Mouse (Mus musculus): Measurements from ENCODE around the gene Tnnt3.

The Tnnt3 gene

DNA sequence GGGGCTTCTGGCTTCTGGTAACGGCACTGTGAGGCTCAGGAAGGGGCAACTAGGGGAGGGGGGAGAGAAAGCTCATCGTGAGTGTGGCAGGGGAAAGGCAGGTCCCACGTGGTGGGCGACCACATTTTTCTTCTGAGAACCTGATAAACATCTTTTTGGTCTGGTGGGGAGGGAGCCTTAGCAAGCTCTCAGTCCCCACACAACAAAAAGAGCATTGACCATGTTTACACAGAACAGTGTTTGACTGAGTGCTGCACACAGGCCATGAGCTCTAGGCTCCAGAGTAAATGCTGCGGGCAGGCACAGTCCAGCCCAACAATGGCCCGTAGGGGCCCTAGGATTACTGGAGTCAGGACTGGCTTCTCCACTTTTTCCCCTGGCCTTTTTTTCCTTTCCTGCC, 40.1 kb downstream of the Tnnt3 start:
- in situ Hi-C loops (cut with MboI): no loop called here

DNA sequence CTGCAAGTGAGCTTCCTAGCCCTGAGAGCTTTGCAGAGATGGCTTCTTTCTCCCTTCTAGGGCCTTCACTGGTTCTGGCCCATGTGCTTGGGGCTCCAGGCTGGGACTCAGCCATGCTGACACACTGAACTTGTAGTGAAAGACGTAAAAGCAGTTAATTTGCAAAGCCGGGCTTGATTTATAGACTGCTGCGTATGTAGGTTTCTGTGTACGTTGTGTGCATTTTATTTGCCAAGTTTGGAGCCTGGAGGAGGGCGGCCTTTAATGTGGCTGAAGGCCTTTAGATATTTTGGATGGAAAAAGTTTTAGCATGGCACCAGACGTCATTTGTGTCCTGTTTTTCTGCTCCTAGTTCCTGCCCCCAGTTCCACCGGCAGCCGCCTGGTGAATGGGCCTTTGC, 41.2 kb downstream of the Tnnt3 start:
- in situ Hi-C loops (cut with MboI): no loop called here

DNA sequence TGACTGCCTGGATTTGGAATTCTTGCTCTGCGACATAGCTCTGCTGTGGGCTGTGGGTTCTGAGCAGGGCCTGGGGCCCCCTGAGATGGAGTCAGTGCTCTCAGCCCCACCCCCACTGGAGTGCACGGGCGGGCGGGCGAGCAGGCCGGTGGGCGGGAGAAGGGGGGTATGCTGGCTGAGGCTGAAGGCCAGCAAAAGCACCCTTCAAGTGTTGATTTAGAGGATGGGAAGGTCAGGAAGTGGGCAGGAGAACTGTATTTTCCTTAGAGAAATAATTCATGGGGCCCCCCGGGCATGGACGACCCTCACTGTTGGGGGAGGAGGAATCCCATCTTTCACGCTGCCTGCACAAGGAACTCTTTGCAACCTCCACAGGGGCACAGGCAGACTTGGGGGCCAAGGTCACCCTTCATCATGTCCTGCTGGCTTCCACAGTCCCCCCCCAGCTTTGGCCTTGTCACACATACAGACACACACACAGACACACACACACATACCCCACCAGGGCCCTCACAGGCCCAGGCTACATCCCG, 44.2 kb downstream of the Tnnt3 start:
- in situ Hi-C loops (cut with MboI): no loop called here

DNA sequence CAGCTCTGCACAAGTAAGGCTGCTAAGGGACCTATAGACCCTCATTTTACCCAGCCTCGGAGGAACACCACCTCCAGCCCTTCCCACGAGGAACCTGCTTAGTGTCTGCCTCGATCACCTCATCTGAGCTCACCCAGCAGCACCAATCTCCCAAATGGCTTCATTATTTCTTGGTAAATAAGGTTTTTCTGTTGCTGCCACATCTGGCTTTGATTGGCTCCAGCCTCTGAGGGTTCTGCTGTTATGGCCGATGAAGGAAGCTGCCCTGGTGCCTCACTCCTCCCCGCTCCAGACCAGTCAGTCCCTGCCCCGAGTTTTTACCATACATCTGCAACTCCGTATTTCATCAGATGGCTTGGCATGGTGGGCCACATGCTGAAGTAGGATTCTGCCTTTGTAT, 47.3 kb downstream of the Tnnt3 start:
- in situ Hi-C loops (cut with MboI): no loop called here

DNA sequence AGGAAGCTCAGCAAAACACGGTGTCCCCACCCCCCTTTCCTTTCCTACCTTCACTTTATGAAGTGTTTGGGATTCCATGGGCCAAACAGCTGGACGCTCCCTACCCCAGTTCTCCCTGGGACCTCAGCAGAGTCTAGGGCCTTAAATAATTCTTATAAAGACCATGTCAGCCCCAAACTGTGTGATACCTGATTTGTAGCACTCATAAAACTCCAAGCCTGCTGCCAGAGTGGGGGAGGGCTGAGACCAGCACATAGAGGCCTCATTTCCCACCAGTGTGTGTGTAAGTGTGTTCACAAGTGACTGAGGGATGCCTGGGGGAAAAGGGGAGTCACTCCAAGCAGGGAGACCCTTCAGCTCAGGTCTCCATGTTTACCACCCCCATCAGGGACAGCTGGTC, 49.2 kb downstream of the Tnnt3 start:
- in situ Hi-C loops (cut with MboI): no loop called here

DNA sequence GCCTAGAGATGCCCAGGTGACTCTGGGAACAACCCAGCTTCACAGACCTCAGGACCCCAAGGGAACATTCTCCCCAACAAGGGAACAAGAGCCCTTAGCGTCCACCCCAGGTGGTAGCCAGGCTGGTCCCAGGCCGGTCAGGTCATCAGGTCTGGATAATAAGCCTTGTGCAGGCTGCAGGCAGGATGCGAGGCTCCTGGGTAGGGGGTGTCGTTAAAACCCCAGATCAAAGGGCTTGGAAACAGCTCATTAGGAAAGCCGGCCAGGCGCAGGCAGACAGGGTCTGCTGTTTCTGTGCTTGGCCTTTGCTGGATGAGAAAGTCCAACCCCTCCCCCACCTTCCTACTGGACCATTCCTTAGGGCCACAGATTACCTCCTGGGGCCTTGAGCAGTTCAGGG, 50.1 kb downstream of the Tnnt3 start:
- in situ Hi-C loops (cut with MboI): no loop called here

DNA sequence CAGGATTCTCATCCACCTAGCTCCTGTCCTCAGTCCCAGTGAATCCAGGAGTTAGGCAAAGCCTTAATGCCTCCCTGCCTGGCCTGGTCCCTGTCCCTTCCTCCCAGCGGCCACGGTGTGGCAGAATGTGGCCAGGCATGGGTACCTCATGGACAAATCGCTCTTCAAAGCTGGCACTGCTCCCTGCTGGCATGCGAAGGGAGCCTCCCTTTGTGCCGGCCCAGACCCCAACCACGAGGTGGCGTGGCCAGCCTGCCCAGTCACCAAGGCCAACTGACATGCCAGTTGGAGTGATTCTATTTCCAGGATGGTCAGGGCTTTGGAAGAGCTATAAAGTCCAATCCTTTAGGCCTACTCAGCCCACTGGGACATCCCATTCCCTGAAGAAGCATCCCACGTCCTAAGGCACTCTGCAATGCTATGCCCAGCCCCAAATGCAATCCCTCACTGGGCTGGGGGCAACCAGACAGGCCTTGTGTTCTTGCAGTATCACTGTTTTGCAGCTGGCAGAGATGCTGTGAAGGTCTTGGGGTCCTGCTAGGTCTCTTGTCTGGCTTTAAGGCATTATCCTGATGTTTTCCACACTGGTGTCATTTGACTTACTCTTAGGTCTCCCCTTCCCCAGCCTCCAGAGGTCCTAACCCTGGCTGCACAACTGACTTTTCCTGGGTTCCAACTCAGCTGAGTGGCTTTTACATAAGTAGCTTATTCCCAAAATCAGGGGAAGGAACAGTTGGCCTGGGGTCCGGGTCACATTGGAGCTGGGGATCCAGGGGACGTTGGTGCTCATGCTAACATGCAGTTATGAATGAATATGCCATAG, 51.5 kb downstream of the Tnnt3 start:
- in situ Hi-C loops (cut with MboI): no loop called here

DNA sequence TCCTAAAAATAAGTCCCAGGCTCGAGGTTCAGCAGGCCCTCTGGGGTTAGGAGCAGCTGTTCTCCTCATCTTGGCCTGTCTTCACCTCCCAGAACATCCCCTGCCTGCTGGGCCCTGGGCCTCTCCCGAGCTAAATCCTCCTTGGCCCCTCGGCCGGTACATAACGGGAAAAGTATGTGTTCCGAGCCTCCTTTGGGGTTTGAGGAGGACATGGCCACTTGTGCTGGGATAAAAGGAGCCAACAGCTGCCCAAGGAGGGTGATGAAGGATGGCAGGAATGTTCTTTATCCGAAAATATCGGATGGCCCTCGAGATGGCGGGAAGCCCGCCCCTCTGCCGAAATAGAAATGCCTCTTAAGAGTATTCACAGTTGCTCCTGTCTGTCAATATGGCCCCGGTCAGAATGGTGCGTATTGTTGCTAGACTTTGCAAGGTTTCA, 52.3 kb downstream of the Tnnt3 start:
- in situ Hi-C loops (cut with MboI): no loop called here

DNA sequence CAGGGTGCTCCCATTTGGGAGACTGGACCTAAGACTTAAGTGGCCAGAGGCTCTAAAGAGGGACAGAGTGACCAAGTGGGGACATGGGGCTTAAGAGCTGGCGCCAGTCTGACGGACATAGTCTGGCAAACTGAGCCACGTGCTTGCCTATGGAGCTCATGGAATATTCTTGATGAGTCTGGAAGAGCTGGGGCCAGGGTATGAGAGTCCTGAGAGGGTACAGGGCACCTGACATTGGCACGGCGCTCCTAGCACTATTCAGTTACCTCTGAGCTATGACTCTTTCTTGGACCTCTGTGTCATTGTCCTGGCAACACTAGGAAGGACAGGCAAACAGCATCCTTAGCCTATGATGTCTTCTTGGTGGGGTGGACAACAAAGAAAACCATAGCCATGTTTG, 53.1 kb downstream of the Tnnt3 start:
- in situ Hi-C loops (cut with MboI): no loop called here

DNA sequence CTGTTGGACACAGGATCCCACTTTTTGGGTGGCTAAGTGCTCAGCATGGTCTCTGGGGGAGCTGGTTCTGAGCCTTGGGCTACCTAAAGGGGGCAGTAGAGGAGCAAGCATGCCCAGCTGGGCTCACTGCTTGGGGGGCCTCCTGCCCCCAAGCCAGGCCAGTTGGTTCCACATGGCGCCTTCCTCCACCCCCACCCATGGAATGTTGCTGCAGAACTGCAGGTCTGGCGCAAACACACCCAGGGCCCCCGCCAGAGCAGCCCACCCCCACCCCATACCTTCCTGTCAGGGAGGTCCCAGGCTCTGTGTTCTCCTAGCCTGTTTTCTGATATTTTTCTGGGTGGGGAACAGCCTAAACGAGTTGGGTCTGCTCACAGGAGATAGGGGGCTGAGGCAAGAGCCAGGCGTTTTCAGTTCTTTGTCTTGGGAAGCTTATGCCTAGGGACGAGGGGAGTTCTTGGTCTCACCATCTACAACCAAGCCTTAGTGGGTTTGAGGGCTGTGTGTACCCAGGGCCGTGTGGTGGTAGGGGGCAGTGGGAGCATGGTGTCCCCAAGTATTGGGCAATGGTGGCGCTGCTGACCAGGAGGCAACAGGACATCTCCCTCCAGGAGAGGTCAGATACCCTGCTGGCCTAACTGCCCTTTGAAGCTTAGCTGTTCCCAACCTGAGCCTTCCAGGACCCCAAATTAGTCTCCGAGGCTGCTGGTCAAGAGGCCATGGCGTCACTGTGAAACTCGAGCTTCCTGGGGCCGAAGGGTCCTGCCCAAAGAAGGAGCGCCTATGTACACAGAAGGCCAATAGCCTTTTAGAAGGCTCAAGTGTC, 54.2 kb downstream of the Tnnt3 start:
- in situ Hi-C loops (cut with MboI): no loop called here

DNA sequence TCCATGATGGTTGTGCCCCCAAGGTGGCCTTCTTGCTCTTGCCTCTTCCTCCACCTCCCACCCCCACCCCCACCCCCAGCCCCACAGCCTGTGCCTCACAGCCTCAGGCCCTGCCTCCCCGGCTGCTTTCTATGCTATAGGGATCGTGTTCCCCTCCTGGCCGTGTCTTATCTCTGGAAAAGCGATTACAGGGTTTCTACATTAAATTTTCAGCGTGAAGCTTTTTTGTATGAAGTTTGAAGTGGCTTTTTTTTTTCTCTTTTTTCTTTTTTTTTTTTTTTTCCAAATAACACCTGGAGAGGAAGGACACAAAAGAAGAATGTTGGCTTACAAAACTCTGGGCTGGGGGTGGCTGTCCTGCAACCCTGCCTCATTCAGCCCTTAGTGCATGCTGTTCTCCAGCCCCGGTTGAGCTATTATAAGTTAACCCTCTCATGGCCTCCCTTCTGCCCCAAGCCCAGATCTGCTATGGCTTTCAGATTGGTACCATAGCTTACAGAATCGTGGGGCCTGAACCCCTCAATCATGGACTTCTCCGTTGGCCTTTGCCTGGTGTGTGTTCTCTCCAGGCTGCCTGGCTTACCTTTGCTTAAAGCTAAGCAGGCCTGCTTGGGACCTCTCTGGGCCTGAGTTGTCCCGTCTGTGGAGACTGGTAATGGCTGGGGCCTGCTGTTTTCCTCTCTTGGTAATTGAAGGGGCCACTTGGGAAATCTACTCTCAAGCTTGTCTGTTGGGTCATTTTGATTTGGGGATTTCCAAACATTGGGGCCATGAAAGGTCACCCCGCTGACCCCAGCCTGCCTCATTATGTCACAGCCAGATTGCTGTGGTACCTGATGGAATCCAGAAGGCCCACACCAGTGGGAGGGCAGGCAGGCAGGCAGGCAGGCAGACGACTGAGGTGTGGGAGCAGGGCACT, 55.0 kb downstream of the Tnnt3 start:
- in situ Hi-C loops (cut with MboI): no loop called here

DNA sequence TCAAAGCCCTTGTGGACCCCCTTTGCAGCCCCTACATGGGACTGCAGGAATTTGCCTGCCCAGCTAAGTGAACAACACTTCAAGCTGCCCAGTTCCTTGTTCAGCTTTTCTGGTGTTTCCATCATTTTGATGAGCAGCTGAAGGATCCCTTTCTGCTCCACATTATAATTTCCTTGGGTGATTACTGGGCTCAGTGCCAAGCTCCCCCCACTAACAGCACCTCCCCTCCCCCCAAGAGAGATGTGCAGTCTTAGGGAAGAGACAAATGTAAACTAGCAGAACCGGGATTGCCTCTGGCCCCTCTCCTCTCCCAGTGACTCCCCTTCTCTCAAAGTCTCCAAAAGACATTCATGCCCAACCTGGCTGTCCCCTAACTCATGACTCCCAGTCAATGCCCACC, 56.0 kb downstream of the Tnnt3 start:
- in situ Hi-C loops (cut with MboI): no loop called here

DNA sequence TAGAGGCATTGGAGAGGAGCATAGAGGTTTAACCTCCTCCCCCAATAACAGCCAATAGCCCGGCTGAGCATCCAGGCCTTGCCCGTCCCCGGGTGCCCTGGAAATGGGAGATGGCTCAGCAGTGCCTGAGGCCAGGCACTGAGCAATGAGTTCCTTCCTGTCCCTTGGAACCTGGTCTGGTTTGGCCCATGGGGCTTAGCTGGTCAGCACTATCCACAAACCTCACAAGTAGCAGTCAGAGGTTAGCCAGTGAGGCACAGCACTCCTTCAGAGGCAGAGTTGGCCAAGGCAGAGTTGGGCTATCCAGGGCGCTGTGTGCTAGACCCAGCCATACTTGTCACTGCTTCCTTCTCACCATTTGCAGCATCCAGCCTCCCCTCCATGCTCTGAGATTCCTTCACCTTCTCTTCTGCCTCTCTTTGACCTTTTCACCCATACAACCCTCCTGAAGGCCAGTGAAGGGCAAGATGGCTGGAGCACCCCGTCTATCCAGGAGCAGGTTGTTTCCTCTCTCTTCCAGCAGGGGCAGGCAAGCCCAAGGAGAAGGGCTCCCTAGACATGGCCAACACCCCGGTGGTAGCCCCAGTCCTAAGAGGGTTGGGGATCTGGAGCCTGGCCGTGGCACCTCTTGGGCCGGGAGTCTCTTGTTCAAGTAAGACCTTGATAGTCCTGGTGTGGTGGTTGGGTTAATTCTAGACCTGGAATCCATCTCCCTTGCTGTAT, 56.9 kb downstream of the Tnnt3 start:
- in situ Hi-C loops (cut with MboI): no loop called here

DNA sequence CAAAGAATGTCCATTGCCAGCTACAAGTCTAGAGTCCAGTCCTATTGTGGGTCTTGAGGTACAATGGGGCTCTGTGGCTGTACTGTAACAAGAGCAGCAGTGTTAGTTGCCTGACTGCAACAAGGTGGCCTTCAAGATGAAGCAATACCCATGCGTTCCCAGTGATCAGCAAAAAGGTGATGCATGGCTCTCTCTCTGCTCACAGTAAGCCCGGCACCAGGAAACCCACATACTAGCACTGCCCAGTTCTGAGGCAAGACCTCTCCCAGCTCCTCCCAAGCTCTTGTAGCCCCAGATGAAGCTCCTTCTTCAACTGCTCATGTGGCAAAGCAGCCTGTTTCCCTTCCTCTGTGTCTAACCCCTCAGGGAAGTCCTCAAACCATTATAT, 57.4 kb downstream of the Tnnt3 start:
- in situ Hi-C loops (cut with MboI): no loop called here

DNA sequence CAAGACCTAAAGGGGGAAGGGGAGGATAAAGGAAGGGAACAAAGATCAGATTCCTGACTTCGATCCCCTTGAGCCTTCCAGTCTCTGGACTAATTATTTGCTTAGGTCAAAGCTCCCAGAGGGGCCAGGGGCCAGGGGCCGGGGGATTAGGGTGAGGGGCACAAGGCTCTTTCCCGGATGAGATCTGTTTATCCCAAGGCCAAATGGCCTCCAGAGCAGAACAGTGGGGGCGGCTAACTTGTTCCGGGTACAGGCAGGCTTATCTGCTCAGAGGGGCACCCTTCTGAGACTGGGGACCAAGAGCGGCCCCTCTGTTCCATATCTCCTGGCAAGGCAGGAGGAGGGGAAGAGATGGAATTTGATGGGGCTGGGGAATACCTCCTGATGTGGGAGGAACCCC, 59.1 kb downstream of the Tnnt3 start:
- in situ Hi-C loops (cut with MboI): no loop called here

DNA sequence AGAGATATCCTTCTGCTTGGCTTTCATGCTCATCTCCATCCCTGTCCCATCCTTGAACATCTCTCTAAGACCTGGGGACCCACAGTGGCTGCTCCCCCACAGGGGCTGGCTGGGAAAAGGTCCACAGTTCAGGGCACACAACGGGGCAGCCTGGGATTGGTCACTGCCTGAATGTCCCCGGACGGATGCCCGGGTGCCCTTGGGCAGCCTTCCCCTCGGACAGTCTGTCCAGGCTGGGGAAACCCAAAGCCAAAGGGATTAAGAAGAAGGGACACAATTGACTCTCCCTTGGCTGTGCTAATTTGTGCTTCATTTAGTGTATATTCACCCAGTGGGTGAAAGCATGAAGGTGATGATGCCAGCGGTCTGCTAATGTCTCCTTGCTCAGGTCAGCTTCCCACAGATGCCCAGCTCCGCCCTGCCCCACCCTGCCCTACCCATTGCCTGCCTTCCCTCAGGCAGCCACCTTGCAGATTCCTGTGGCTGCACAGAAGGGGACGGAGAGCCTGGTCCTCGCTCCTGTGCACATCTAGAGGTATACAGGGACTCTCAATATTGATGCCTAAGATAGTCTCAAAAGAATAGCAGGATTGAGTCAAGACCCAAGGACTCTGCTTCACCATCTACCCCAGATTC, 60.0 kb downstream of the Tnnt3 start:
- in situ Hi-C loops (cut with MboI): no loop called here

DNA sequence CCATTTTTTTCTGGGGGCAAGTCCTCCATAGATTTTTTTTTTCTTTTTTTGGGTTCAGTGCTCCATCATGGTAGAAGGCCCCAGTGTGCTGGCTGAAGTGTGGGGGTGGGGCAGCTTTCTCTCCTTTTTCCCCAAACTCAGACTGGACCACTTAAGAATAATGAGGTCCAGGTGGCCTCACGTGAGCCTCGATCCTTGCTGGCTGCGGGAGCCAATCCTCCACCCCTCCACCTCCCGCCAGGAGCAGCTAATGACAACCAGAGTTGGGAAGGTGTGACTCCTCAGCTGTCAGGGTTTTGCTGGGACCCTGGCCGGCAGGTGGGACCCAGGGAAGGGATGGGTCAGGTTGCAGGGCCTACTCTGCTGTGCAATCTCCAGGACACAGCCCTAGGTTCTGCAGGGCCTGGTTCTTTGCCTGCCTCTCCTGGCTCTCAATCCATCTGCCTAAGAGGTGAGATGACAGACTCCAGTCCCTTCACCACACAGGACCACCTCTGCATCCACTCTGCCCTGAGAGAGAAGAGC, 61.1 kb downstream of the Tnnt3 start:
- in situ Hi-C loops (cut with MboI): no loop called here

DNA sequence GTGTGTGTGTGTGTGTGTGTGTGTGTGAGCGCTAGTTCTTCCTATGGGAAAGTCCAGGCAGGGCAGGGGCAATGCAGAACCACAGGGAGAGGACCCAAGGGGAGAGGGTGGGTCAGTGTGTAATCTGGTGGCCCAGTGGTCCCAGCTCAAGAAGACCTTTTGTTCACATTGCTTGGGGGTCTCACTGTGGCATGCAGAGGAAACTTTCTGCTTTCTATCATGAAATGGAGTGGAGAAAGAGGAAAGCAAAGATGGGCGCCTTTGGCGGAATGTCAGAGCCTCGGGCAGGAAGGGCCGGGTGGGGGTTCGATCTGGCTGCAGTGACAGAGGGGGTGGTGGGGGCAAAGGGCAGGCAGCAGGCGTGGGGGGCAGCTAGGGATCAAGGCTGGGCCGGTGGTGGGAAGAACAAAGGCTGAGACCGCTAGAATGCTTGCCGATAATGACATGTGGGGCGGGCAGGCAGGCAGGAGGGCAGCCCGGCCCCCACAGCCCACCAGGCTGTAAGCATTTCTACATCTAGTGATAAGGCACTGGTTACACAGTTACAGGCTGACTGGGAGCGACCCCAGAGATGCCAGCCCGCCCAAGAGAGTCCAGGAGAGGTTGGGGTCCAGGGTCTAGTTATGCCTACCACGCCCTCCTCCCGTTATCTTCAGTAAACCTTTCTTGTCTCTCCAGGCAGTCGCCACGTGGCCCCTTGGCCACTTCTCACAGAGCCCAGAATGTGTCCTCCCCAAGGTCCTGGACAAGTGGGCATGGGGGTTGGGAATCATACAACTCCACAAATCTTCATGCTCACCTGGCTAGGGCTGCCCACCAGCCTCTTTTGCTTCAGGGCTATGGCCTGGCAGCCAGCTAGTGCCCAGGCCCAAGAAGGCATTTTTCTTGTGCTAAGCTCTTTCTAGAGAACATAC, 62.6 kb downstream of the Tnnt3 start:
- in situ Hi-C loops (cut with MboI): no loop called here

DNA sequence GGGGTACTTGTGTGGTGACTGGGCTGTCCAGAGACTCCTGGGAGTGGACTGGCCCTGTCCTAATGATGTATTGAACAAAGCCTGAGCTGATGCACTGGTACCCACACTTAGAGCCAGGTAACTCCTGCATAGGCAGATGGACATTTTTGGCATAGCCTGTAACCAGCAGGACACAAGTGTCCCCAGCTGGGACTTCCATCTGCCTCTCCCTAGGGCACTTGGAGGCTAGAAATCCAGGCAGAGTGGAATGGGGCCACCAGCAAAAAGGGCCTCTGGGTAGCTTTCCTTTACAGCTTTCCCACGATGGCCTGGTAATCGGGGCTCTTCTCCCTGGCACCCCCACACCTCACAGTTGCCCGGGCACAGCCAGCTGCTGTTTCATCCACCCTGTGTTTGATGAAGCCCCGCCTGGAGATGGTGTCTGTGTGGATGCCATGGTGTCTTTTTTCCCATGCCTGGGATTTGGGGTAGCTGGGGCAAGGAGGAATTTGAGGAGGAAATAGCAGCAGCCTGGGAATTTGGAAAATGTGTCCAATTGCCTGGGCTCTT, 63.3 kb downstream of the Tnnt3 start:
- in situ Hi-C loops (cut with MboI): no loop called here
